In the genomic region with DNA sequence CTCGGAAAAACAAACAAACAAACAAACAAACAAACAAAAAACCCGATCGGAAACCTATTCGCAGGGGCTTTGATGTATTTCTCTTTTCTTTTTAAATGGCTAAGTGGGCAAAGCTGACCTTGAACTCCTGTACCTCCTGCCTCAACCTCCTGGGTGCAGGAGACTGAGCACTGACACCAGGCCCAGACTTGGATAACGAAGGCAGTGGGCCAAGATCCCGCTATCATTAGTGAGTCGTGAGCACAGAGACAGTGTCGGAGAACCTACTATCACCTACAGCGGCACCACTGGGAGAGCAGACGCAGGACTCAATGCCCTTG, we compare ENCODE assay signal across 9 mouse cellular contexts. TPM values are rescaled to one million over a fixed set of nuclear protein-coding genes. Genes with fewer than 3 reads are reported as not detected.
DNase-seq lines count a peak whose midpoint lies in the region; ATAC-seq and TF ChIP-seq lines count a peak whose summit lies in the region.
"Had no signal": no experiment of that assay in that cellular context is flagged by ENCODE, and none has a peak within 500 bp of the region (broad histone marks: within the 10 kb centered on the region; RNA-seq: fewer than 3 reads in every experiment).

No protein-coding gene starts in this region.

- no peaks in the 10 kb centered on the region for H3K27me3 ChIP-seq in lung, embryonic 16.5 days (ENCODE audit: control insufficient read depth, insufficient read depth, low read depth, low read length)
- no peaks in the 10 kb centered on the region for H3K27me3 ChIP-seq in forebrain, embryonic 11.5 days (ENCODE audit: control insufficient read depth, insufficient read depth, low read length)
- H3K27me3 ChIP-seq in limb, embryonic 13.5 days = no peaks in the 10 kb centered on the region

- peak overlapping the region; percentile 92 for H3K9ac ChIP-seq in lung, embryonic 16.5 days (ENCODE audit: low read length)
- peak overlapping the region; percentile 95 for H3K9ac ChIP-seq in forebrain, embryonic 11.5 days (ENCODE audit: low read length)
- peak overlapping the region; percentile 87 for H3K9ac ChIP-seq in limb, embryonic 13.5 days

- DNase-seq in lung, postnatal 25 days (ENCODE audit: low spot score) = no peak
- DNase-seq in forebrain, embryonic 11.5 days (ENCODE audit: low spot score) = no peak
- DNase-seq in right cerebral cortex, adult 18-20 months = no peak
- no peak for DNase-seq in layer of hippocampus, adult 8-10 months (ENCODE audit: low spot score in 2 of 2)
- DNase-seq in cerebellum, postnatal 25 days = no peak

- peaks cover 11% of the 10 kb centered on the region for H3K4me1 ChIP-seq in lung, embryonic 16.5 days (replicated peaks; ENCODE audit: control insufficient read depth, insufficient read depth, low read length)
- peaks cover 4% of the 10 kb centered on the region; the same call in 1 of the 2 replicates for H3K4me1 ChIP-seq in forebrain, embryonic 11.5 days (replicated peaks; ENCODE audit: control insufficient read depth, insufficient read depth, low read length)
- H3K4me1 ChIP-seq in limb, embryonic 13.5 days = peaks cover 13% of the 10 kb centered on the region
- no peaks in the 10 kb centered on the region for H3K4me1 ChIP-seq in olfactory bulb, adult 2 months (ENCODE audit: control insufficient read depth, insufficient read depth, low read length)

- no peak for TF ChIP-seq CTCF in olfactory bulb, adult 2 months (IDR thresholded peaks at IDR 0.05; ENCODE audit: insufficient read depth, low read depth, low read length)

- H3K4me3 ChIP-seq in lung, embryonic 16.5 days (ENCODE audit: low read length) = peak overlapping the region; percentile 98
- H3K4me3 ChIP-seq in forebrain, embryonic 11.5 days (ENCODE audit: low read depth, low read length) = peak overlapping the region; percentile 86
- peak overlapping the region; percentile 91 for H3K4me3 ChIP-seq in limb, embryonic 13.5 days
- peak overlapping the region; percentile 78 for H3K4me3 ChIP-seq in olfactory bulb, adult 2 months (ENCODE audit: insufficient read depth, low read depth, low read length)

- no peak for TF ChIP-seq POLR2A in olfactory bulb, adult 2 months (IDR thresholded peaks at IDR 0.05; ENCODE audit: insufficient read depth, low read depth, low read length)

- H3K4me2 ChIP-seq in lung, embryonic 16.5 days (ENCODE audit: low read depth, low read length) = peak overlapping the region; percentile 82
- peak overlapping the region; percentile 77 for H3K4me2 ChIP-seq in forebrain, embryonic 11.5 days (ENCODE audit: low read depth, low read length, severe bottlenecking)
- H3K4me2 ChIP-seq in limb, embryonic 13.5 days (replicated peaks) = peak overlapping the region; percentile 74

- no peaks in the 10 kb centered on the region for H3K9me3 ChIP-seq in lung, embryonic 16.5 days (ENCODE audit: control insufficient read depth, low read length)
- H3K9me3 ChIP-seq in forebrain, embryonic 11.5 days (ENCODE audit: control insufficient read depth, low read length) = no peaks in the 10 kb centered on the region
- H3K9me3 ChIP-seq in limb, embryonic 13.5 days = no peaks in the 10 kb centered on the region

- H3K36me3 ChIP-seq in lung, embryonic 16.5 days (ENCODE audit: control insufficient read depth, insufficient read depth, low read length) = peaks cover 14% of the 10 kb centered on the region
- no peaks in the 10 kb centered on the region; the same call in 1 of the 2 replicates for H3K36me3 ChIP-seq in forebrain, embryonic 11.5 days (ENCODE audit: control insufficient read depth, insufficient read depth, low read length)
- peaks cover 23% of the 10 kb centered on the region for H3K36me3 ChIP-seq in limb, embryonic 13.5 days

- ATAC-seq in lung, embryonic 16.5 days (ENCODE audit: low read depth) = no peak
- ATAC-seq in forebrain, embryonic 11.5 days (replicated peaks; ENCODE audit: low FRiP score) = no peak
- peak; percentile 60 for ATAC-seq in limb, embryonic 13.5 days (ENCODE audit: low FRiP score, low read depth)

- H3K27ac ChIP-seq in lung, embryonic 16.5 days (ENCODE audit: low read length) = peak overlapping the region; percentile 56
- H3K27ac ChIP-seq in forebrain, embryonic 11.5 days (ENCODE audit: low read depth, low read length) = no peak overlapping the region; the same call in 1 of the 2 replicates
- peak overlapping the region; percentile 91 for H3K27ac ChIP-seq in limb, embryonic 13.5 days
- no peak overlapping the region for H3K27ac ChIP-seq in olfactory bulb, adult 2 months (ENCODE audit: insufficient read depth, low read depth, low read length)

- WGBS in lung, embryonic 16.5 days = 1% methylated on average over 10 of the region's 10 CpGs
- WGBS in forebrain, embryonic 11.5 days = 9% methylated on average over 10 of the region's 10 CpGs
- 5% methylated on average over 10 of the region's 10 CpGs for WGBS in limb, embryonic 13.5 days
- WGBS in olfactory bulb, adult 2 months = 5% methylated on average over 10 of the region's 10 CpGs

RNA-seq across cellular contexts. Expression of a gene that starts 0.7 kb away (rescaled TPM):
- polyA plus RNA-seq in lung, embryonic 16.5 days (2015; fragmentation: Nextera tagmentation; extraction: Ambion mirVana) = 103 and 110 TPM in 2 replicates
- 165 and 169 TPM in 2 replicates for polyA plus RNA-seq in forebrain, embryonic 11.5 days (2014; fragmentation: Nextera tagmentation; extraction: Ambion mirVana)
- polyA plus RNA-seq in limb, embryonic 13.5 days (2015; fragmentation: Nextera tagmentation; extraction: Ambion mirVana) = 97.9 and 101 TPM in 2 replicates
- not detected in 2 replicates for polyA plus RNA-seq in olfactory bulb, adult 2 months (2012; ENCODE audit: insufficient read depth, insufficient read length, low replicate concordance, missing spikeins)
- total RNA-seq in layer of hippocampus, adult 8-10 months (2022) = 1 to 10 TPM; 2.0 to 5.6 (median 3.0) TPM

RNA-seq across cellular contexts. Expression of a gene that starts 20.0 kb away (rescaled TPM):
- not detected in 2 replicates for polyA plus RNA-seq in lung, embryonic 16.5 days (2015; fragmentation: Nextera tagmentation; extraction: Ambion mirVana)
- not detected in 2 replicates for polyA plus RNA-seq in forebrain, embryonic 11.5 days (2014; fragmentation: Nextera tagmentation; extraction: Ambion mirVana)
- not detected in 2 replicates for polyA plus RNA-seq in limb, embryonic 13.5 days (2015; fragmentation: Nextera tagmentation; extraction: Ambion mirVana)
- polyA plus RNA-seq in olfactory bulb, adult 2 months (2012; ENCODE audit: insufficient read depth, insufficient read length, low replicate concordance, missing spikeins) = not detected in 2 replicates
- not detected for total RNA-seq in layer of hippocampus, adult 8-10 months (2022)
- polyA plus RNA-seq: large intestine, adult 2 months had no signal

RNA-seq across cellular contexts. Expression of a gene that starts 40.4 kb away (rescaled TPM):
- polyA plus RNA-seq in lung, embryonic 16.5 days (2015; fragmentation: Nextera tagmentation; extraction: Ambion mirVana) = 12.7 and 16.1 TPM in 2 replicates
- 27.5 and 29.3 TPM in 2 replicates for polyA plus RNA-seq in forebrain, embryonic 11.5 days (2014; fragmentation: Nextera tagmentation; extraction: Ambion mirVana)
- 16.0 and 16.9 TPM in 2 replicates for polyA plus RNA-seq in limb, embryonic 13.5 days (2015; fragmentation: Nextera tagmentation; extraction: Ambion mirVana)
- 104 and 156 TPM in 2 replicates for polyA plus RNA-seq in olfactory bulb, adult 2 months (2012; ENCODE audit: insufficient read depth, insufficient read length, low replicate concordance, missing spikeins)
- total RNA-seq in layer of hippocampus, adult 8-10 months (2022) = 100 to 1,000 TPM; 137 to 156 (median 148) TPM

Comparison
In these comparisons a context has a peak if more than half of its experiments do, and no peak if none do; other contexts are left out.
1. H3K27ac ChIP-seq: peak in lung, embryonic 16.5 days (single experiment) and limb, embryonic 13.5 days (single experiment); none in forebrain, embryonic 11.5 days (single experiment) and olfactory bulb, adult 2 months (single experiment).
2. Peak in every context shown above with its lines, with median percentiles within 50 percentile points of each other: H3K4me2 ChIP-seq, H3K4me3 ChIP-seq and H3K9ac ChIP-seq.